Mouse (Mus musculus) forelimb bud, embryonic 11.5 days (tissue): ENCODE data around the gene Syt8.
A peak's percentile ranks its signal among the peaks of the same experiment; 100 is the strongest.

ENCODE experiments used
- DNase-seq: peaks from one replicate; pipeline ENCODE4 v3.0.0-alpha.2; 2012; ENCODE audit warnings: low read depth, low spot score

Syt8 gene

DNA sequence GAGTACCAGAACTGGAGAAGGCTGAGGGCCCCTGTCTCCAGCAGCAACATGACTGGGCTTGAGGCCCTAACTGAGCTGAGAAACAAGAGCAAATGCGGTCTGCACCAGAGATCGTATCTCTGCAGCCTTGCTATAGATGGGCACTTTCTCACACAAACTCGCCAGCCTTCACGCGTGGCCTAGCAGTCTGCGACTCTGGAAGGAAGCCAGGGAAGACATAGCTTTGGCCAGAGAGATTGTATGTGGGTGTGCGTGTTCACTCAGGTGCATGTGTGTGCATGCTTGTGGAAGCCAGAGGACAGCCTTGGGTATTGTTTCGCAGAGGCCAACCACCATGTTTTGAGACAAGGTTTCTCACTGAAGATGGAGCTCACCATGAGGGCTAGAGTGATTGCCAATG, 26.0 kb upstream of the Syt8 start:
- no peak for DNase-seq

DNA sequence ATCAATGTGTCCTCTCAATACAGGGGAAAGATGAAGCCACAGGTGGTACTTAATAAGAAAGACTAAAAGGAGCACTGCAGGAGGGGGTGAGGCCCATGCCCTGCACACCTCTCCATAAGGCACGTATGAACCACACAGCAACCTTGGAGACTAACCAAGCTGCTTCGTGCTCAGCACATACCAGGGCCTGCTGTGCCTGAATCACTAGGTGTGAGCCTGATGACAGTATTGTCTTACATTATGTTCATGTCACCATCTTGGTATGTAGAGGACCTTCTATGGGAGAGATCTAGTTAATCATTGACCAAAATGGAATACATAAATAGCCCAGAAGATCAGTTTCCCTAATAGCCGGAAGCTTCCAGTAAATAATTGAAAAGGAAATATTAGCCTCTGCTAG, 25.0 kb upstream of the Syt8 start:
- DNase-seq, result no peak

DNA sequence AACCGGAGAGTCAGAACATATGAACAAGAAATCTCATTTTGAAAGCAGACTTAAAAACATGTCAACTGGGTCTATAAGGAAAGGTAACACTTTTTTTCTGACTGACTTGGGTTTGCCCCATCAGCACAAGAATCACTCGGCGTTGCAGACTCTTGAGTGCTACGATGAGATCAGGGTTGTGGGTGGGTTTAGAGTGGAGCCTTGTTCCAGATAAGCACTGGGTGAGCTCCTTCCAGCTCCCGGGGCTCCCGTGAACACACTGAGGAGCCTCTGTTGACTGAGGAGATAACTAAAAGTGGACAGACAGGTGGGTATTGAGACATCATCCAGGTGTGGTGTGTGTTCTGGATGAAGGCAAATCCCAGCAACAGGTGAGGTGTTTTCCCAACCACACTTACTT, 21.4 kb upstream of the Syt8 start:
- no peak for DNase-seq

DNA sequence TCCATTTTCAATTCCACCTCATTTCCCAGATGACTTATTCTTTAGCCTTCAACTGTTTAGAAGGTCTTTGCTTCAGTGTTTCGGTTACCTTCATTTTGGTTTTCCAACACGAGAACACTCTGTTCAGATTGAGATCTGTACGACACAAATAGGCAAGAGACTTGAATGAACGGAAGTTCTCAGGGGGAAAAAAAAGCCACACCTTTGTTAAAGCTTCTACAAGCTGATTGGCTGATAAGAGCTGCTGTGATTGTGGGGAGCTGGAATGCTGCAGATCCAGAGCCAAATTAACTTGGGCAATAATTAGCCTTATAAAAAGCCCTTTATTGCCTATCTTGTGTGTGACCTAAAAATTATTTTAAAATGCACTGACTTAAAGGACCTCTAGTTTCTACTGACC, 19.3 kb upstream of the Syt8 start:
- no peak for DNase-seq

DNA sequence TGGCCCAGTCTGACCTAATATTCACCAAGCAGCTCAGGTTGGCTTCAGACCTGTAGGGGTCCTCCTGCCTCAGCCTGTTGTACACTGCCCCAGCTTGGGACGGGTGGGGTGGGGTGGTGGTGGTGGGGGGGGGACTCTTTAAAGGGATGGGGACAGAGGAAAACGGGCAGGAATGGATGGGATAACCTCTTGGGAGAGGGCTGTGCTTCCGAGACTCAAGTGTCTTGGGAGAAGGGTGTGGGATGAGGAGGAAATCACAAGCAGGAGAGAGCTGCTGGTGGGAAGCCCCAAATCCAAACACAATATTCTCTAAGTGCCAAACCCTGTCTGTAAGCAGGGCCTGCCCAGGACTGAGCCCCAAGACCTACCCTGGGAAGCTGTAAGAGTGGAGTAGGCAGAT, 18.4 kb upstream of the Syt8 start:
- DNase-seq, result no peak

DNA sequence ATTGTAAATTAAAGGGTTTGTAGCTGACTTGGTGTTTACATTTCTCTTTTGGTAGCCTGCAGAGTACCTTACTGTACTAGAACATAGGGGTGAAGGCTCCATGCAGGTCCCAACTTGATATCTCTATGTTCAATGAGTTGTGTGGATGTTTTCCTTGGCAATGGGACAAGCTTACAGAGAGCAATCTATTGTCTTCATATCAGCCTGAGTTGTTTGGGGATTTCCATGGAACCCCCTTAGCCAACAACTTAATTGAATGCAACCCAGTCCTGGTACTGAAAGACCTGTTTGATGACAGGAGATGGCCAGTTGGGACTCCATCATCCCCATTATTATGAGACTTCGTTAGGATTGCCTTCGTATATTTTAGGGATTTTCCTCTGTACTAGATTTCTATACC, 16.6 kb upstream of the Syt8 start:
- DNase-seq, result no peak

DNA sequence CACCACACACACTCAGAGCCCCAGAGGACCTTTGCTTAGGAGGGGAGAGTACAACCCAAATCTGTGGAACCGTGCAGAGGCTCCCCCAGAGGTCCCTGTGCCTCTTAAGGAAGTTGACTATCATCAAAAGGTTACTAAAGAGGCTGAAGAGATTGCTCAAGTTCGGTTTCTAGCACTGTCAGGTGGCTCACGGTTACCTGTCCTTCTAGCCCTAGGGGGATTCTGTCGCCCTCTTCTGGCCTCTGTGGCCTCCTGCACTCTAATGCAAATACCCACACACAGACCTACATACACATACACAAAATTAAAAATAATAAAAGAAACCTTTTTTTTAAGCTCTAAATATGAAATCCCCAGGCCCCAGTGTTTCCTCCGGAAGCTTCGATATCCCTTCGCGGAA, 16.0 kb upstream of the Syt8 start:
- DNase-seq, result no peak

DNA sequence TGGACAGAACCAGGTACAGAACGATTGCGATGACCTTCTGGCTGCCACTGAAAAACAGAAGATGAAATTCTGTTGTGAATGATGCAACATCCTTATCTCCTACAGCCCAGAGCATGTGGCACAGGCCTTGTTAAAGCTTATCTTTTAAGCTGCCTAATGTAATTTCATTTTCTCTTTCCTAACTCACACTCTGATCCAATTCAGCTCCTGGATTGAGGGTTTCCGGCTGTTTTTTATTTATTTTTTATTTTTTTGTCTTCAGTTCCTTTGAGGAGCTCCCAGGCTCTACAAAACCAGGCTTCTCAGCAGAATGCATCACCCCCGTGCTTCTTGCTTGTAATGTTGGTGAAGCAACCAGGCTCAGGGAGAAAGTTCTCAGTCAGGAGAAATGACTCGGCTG, 14.8 kb upstream of the Syt8 start:
- no peak for DNase-seq

DNA sequence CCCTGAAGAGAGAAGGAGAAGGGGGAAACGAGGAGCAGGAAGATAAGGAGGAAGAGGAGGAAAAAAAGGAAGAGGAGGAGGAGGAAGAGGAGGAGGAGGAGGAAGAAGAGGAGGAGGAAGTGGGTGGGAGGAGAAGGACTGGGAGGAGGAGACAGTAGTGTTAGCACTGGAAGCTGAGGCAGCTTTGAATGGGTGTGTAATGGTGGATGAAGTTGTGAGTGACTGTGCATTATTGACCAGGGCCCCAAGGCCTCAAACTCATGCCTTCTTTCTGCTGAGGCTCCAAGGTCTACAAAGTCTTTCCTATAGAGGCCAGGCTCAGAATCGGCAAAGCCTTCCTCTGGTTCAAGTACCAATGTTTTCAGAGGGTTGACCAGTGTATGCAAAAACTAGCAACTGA, 12.8 kb upstream of the Syt8 start:
- no peak for DNase-seq

DNA sequence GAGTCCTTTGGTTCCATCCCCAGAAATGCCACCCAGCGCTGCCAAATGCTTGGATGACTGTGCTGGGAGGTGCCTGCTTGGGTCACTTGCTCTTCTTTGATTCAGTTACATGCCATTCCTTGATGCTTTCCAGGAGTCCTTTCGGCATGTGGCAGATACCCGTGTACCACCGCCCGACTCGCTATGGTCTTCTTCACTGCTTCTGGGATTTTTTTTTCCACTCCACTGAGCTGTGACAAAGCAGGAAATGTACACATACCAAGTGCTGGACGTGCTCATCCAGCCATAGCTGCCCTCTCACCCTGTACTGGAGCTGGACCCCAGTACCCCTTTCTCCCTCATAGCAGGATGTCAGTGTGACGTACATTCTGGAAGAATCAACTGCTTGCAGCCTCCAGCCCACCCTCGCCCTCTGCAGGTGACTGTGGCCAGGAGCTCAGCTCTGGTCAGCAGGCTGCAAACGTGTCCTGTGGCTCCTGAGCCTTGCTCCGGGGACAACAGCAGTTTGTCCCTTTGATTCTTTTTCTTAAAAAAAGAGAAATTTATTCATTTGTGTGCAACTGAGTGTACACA, 8.9 kb upstream of the Syt8 start:
- no peak for DNase-seq

DNA sequence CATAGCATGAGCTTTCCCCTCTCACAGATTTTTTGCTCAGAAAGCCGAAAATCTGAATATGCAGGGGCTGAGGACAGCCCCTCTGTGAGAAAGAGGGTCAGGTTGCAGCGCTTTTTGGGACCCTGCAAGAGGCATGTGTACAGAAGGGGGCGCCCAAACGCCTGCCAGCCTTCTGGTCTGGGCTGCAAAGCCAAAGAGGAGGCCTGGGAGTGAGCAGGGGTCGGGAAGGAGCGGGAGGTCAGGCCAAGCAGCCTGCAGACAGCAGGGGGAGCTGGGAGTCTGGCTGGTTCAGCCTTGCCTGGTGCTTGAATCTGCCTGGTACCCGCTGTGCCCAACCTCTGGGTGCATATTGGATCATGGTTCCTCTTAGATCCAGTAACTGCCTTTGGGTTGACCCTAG, 6.4 kb upstream of the Syt8 start:
- peak; percentile 80 for DNase-seq

DNA sequence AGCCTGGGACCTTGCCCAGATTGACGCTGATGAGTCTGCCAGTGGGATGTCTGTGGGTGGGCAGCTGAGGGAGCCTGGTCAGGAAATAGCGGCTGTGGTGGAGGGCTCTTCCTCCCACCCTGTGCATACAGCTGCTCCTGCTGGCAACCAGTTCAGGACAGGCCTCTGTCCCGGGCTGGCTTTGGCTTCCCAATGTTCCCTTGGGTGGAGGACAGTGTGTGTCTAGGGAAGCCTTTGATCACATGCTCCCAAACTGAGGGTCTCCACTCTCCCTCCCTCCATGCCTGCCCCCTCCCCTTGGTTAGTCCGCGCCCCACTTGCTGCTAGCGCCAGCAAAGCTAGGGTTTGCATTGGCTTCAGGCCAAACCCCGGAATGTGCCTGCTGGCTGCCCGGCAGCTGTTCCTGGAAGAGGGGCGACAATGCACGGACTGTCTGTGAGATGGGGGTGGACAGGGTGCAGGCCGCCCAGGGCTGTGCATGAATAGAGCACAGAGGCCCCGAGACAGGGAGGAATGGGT, 4.4 kb upstream of the Syt8 start:
- DNase-seq, result peak; percentile 21

DNA sequence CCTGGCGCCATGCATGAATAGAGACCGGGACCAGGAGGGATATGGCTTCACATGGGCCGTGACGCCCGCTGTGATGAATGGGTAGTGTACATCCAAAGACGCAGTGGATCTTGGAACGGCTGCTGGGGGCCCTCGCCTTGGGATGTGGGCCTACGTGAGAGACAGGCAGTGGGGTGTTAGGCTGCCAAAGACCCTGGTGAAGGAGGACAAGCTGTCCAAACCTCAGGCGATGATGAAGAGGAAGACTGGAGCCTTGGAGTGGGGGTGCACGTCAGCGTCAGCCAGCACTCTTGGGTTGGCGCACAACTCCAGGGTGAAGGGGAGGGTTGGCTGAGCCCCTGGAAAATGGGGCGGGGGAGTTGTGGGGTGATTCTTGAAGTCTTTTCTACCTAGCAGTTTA, 3.5 kb upstream of the Syt8 start:
- no peak for DNase-seq

DNA sequence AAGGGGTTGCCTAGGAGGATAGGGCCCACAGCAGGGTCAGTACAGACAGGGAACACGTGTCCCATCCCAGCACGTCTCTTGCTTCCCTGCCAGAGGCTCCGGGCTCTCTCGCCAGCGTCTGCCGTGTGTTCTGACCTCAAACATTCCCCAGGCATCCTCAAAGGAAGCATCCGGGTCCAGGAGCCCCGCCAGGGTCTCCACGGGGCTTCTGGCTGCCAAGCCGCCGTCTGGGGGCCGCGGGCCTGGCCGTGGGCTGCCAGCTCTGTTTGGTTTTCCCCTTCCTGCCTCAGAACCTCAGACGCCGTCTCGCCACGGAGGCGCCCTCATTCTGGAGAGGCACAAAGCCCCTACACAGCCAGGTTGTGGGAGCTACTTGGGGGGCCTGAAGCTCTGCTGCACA, 1.0 kb upstream of the Syt8 start:
- no peak for DNase-seq

DNA sequence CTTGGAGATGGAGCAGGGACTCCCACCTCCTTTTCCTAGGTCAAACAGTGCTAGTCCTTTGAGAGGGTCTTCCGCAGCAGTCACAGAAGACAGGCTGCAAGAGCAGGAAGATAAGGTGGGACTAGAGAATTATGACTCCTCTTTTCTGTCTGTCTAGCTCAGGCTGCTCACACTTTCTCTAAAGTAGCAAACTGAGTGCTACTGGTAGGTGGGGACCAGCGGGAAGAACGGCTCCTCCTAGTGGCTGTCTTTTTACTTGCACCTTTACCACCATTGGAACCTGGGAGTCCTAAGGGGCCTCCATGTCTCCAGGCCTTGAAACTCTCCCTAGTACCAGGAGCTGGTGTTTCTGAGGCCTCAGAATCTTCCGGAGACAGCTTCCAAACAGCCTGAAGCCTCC, 874 bp downstream of the Syt8 start:
- peak; percentile 72 for DNase-seq

DNA sequence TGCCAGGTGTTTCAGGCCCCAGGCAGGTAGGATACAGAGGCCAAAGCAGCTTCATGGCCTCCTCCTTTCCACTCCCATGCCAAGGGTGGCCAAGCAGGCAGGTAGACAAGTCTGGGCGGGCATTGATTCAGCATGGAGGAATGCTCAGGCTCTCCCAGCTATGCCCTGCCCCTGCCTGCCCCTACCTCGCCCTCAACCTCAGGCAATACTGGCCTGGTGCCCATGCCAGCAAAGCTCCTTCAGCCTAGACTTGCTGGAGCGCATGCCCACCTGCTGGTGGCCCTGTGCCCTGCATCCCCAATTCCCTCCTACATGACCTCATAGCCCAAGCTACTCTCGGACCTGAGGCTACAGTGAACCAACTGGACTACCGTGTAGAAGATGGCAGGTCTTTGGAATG, 2.7 kb downstream of the Syt8 start:
- no peak for DNase-seq

DNA sequence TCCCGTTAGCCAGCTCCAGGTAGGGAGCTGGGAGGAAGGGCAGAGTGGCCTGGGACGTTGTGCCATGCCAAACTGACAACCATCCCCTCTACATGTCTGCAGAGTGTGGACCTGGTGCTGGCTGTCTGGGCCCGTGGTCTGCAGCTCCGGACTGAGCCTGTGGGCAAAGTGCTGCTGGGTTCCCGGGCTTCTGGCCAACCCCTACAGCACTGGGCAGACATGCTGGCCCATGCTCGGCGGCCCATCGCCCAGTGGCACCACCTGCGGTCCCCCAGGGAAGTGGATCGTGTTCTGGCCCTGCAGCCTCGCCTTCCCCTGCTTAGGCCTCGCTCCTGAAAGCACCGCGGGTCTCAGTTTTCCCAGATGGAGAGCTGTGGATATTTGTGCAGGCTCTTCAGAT, 5.3 kb downstream of the Syt8 start:
- DNase-seq, result no peak

DNA sequence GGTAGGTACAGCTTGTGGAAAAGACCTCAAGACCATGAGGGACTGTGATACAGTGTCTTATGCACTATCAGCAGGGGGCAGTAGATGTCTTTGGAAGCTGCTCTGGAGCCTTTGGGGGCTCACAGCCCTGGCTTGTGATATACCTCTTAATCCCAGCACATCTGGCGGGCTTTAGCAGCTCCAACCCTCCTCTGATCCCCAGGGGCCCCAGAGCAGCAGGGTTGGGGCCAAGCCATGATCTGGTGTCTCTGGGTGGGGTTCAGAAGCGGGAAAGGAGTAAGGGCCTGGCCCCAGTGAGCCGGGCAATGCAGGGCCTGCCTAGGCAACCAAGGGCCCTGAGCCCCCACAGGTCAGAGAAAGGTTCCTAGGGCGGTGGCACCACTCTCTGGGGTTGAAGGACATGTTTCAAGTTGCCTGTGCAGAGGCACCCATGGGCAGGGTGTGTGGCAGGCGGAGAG, 6.0 kb downstream of the Syt8 start:
- DNase-seq, result peak; percentile 80

DNA sequence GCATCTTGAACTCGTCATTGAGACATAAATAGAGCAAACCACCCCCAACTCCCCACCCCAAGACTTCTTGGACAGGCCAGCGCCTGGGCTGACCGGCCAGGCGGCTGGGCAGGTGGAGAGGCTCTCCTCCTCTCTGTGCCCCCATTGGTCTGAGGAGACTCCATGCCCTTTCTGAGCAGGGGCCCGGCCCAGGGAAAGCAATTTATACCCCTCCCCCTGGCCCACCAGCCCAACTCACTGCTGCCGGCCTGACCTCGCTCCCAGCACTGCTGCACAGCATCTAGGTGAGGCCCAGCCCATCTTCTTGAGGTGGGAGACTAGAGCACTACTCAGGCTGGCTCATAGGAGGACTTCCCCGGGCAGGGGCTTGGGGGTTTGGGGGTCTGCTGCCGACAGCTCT, 6.9 kb downstream of the Syt8 start, which contains the start of gene Tnni2:
TSS of gene Tnni2 (plus strand) at position 224 of the 400 bp plus-strand sequence.
- no peak for DNase-seq

DNA sequence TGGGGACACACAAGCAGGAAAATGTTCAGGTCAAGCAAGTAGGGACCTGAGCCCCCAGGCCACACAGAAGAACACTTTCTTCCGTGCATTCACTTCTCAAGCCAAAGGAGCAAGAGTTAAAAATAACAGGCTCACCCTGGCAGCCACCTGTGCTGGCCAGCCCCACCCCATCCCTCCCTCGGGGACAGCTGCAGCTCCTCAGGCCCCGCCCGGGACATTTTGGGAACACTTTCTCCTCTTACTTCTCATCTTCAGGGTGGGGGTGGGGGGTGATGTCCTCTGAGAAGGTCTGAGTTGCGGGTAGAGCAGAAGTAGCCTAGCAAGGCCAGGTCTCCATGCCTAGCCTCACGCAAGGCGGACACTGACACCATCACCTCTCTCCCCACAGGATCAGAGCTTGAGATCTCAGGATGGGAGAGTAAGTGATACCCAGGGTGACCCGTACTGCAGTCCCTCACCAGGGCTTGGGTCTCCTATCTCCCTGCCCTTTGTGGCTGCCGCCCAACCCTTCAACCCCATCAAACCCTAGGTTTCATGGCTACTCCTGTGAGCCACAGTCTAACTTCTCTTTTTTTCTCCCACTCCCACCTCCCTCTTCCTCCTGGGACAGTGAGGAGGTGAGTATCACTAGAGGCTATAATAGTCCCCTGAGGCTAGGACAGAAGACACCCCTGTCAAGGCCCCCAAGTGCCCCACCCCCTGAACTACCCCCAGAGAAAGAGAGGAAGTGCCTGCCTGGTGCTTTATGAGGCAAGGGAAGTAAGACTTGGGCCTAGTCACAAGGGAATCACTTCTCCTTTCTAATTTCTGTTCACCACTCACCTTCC, 7.6 kb downstream of the Syt8 start:
- no peak for DNase-seq

DNA sequence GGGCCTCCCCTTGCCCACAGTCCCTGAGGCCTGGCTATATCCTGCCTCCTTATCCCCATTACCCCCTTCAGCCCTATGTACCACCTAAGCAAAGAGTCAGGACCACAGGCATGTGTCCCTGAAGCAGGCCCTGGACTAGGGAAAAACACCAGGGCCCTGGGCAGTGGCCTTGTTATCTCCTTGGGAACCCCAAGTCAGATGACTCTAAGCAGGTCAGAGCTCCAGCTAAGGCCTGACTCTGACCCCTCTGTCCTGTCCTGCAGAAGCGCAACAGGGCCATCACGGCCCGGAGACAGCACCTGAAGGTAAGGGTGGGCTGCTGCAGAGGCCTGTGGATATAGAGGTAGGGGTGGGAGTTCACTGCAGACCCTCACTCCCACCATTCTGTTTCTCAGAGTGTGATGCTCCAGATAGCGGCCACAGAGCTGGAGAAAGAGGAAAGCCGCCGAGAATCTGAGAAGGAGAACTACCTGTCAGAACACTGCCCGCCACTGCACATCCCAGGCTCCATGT, 8.3 kb downstream of the Syt8 start:
- no peak for DNase-seq

DNA sequence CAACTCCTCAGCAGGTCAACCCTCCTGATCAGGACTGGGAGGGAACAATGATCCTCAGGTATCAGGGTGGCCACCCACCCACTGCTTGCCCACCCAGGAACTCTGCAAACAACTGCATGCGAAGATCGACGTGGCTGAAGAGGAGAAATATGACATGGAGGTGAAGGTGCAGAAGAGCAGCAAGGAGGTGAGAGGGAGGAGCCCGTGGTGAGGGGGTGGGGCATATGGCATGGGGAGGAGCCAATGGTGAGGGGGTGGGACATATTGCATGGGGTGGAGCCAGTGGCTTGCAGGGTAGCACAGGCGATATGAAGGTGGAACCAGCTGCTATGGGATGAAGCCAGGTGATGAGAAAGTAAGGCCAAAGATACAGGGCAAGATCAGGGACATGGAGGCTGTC, 8.8 kb downstream of the Syt8 start:
- DNase-seq, result no peak

DNA sequence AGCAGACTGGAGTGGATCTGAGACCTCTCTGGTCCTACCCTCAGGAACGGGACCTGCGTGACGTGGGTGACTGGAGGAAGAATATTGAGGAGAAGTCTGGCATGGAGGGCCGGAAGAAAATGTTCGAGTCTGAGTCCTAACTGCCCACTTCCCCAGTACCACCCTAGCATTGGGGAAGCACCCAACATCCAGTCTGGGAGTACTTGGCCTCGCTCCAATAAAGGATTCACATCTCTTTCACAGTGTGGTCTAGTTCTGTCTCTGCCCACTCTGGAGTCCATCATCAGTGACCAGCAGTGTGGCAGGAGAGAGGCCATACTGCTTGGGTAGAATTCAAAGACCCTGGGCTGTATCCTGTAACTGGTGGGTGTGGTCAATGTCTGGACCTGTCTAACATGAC, 9.5 kb downstream of the Syt8 start:
- no peak for DNase-seq
